26 mouse cellular contexts compared by ENCODE assay signal in genomic region chr2:87515457-87516060, GRCm38 (mm10). TPM values are rescaled to one million over a fixed set of nuclear protein-coding genes. Genes with fewer than 3 reads are reported as not detected.
DNase-seq lines count a peak whose midpoint lies in the region; TF ChIP-seq lines count a peak whose summit lies in the region.
"Had no signal": no experiment of that assay in that cellular context is flagged by ENCODE, and none has a peak within 500 bp of the region (broad histone marks: within the 10 kb centered on the region; RNA-seq: fewer than 3 reads in every experiment).

No protein-coding gene starts in this region.

- H3K9ac ChIP-seq in ES-E14 (ENCODE audit: insufficient read depth, low read depth, low read length, poor library complexity, severe bottlenecking): no peak overlapping the region
- H3K9ac ChIP-seq: embryonic facial prominence, embryonic 13.5 days; embryonic facial prominence, embryonic 15.5 days; forebrain, embryonic 12.5 days had no signal

- intact Hi-C loops in heart, postnatal 14 days (cut with DNase I): no loop called here

- peak; percentile 35 for DNase-seq in heart, adult 11 months
- DNase-seq in heart, postnatal 14 days: no peak
- DNase-seq in ES-E14 (ENCODE audit: low read depth, low spot score) (peak; percentile 56), ZHBTc4 (ENCODE audit: low read depth, low spot score) (peak; percentile 92)
- DNase-seq in kidney, postnatal 25 days: no peak
- DNase-seq in Muller cell, postnatal 12 days (ENCODE audit: inconsistent ontology term): no peak
- DNase-seq: adrenal gland, adult 8-10 months; adrenal gland, postnatal 25 days; B cell, adult 2 months; cerebellum, adult 11 months; cerebellum, adult 18-20 months; cerebellum, adult 8-10 months; cerebellum, adult 9-11 months; cerebellum, postnatal 14 days; cerebellum, postnatal 36 days; embryo, embryonic 11 days had no signal

- no peaks in the 10 kb centered on the region for H3K36me3 ChIP-seq in ES-E14 (ENCODE audit: control insufficient read depth, insufficient read depth, low read length, poor library complexity, severe bottlenecking)
- H3K36me3 ChIP-seq: embryonic facial prominence, embryonic 13.5 days; embryonic facial prominence, embryonic 15.5 days; forebrain, embryonic 10.5 days; forebrain, embryonic 12.5 days had no signal

- H3K27ac ChIP-seq in ES-E14 (ENCODE audit: insufficient read depth, low read depth, low read length, poor library complexity, severe bottlenecking): peak overlapping the region; percentile 79; the same call in 1 of the 2 replicates
- H3K27ac ChIP-seq: embryonic facial prominence, embryonic 13.5 days; embryonic facial prominence, embryonic 15.5 days; forebrain, embryonic 10.5 days; forebrain, embryonic 12.5 days had no signal

- 0 out of 4 replicates have a peak overlapping the region, but pooled peaks of 1 of the 2 experiments have one; percentile 10 for H3K4me3 ChIP-seq in ES-E14 (ENCODE audit: insufficient read depth in 1 of 2, low read depth in 1 of 2, low read length in 2 of 2, poor library complexity in 1 of 2, severe bottlenecking in 1 of 2)
- H3K4me3 ChIP-seq: embryonic facial prominence, embryonic 13.5 days; embryonic facial prominence, embryonic 15.5 days; erythroblast, embryonic 14.5 days; forebrain, embryonic 10.5 days; forebrain, embryonic 12.5 days had no signal

- H3K4me1 ChIP-seq in ES-E14 (ENCODE audit: control insufficient read depth in 2 of 2, insufficient read depth in 2 of 2, low read length in 2 of 2, poor library complexity in 1 of 2): no peaks in the 10 kb centered on the region; a peak in 1 of 4 replicates
- H3K4me1 ChIP-seq: embryonic facial prominence, embryonic 13.5 days; embryonic facial prominence, embryonic 15.5 days; forebrain, embryonic 10.5 days; forebrain, embryonic 12.5 days had no signal

- in situ Hi-C loops in ES-E14 (cut with MboI; ENCODE audit: low sequenced_read_pairs in 2 of 2, unreplicated experiment in 2 of 2): no loop called here

- H3K9me3 ChIP-seq in ES-E14 (ENCODE audit: control insufficient read depth, insufficient read depth, low read depth, low read length): no peaks in the 10 kb centered on the region
- H3K9me3 ChIP-seq: embryonic facial prominence, embryonic 13.5 days; embryonic facial prominence, embryonic 15.5 days had no signal

TF ChIP-seq in ES-E14, 5 proteins besides CTCF, POLR2A, EP300 and RAD21:
- peak; percentile 59 for TF ChIP-seq CHD2 (IDR thresholded peaks at IDR 0.05; ENCODE audit: low read depth, low read length)
- TF ChIP-seq HCFC1 (IDR thresholded peaks at IDR 0.05; ENCODE audit: borderline replicate concordance, insufficient read depth, low read length): no peak
- TF ChIP-seq ZNF384 (IDR thresholded peaks at IDR 0.05; ENCODE audit: low read depth, low read length): peak; percentile 91
TF ChIP-seq in ES-E14: peak in this region for 2.

RNA-seq across cellular contexts. Expression of gene Pramel6, which starts 9.2 kb away (rescaled TPM):
- not detected for total RNA-seq in heart, postnatal 14 days (2021)
- 3.1 and 16.5 TPM in 2 replicates for total RNA-seq in ES-E14 (2012; rRNA removed)
- total RNA-seq: adrenal gland, adult 18-20 months; adrenal gland, adult 8-10 months; adrenal gland, postnatal 25 days; adrenal gland, postnatal 4 days; CH12.LX; common myeloid progenitor, adult 5-6 weeks; MEL had no signal

RNA-seq across cellular contexts. Expression of gene Olfr153, which starts 16.0 kb away (rescaled TPM):
- not detected for total RNA-seq in heart, postnatal 14 days (2021)
- total RNA-seq in ES-E14 (2012; rRNA removed): 1.2 and 1.9 TPM in 2 replicates
- total RNA-seq: adrenal gland, adult 18-20 months; adrenal gland, adult 8-10 months; adrenal gland, postnatal 25 days; adrenal gland, postnatal 4 days; CH12.LX; common myeloid progenitor, adult 5-6 weeks; MEL had no signal

RNA-seq across cellular contexts. Expression of gene Pramel7, which starts 18.7 kb away (rescaled TPM):
- total RNA-seq in heart, postnatal 14 days (2021): not detected
- 2.7 and 9.3 TPM in 2 replicates for total RNA-seq in ES-E14 (2012; rRNA removed)
- total RNA-seq: adrenal gland, adult 18-20 months; adrenal gland, adult 8-10 months; adrenal gland, postnatal 25 days; adrenal gland, postnatal 4 days; CH12.LX; common myeloid progenitor, adult 5-6 weeks; MEL had no signal

RNA-seq across cellular contexts. Expression of gene Olfr1128, which starts 29.8 kb away (rescaled TPM):
- total RNA-seq in heart, postnatal 14 days (2021): not detected
- not detected in 2 replicates for total RNA-seq in ES-E14 (2012; rRNA removed)
- total RNA-seq: adrenal gland, adult 18-20 months; adrenal gland, adult 8-10 months; adrenal gland, postnatal 25 days; adrenal gland, postnatal 4 days; CH12.LX; common myeloid progenitor, adult 5-6 weeks; MEL had no signal

RNA-seq across cellular contexts. Expression of gene Olfr1129, which starts 58.1 kb away (rescaled TPM):
- not detected for total RNA-seq in heart, postnatal 14 days (2021)
- not detected in 2 replicates for total RNA-seq in ES-E14 (2012; rRNA removed)
- total RNA-seq: adrenal gland, adult 18-20 months; adrenal gland, adult 8-10 months; adrenal gland, postnatal 25 days; adrenal gland, postnatal 4 days; CH12.LX; common myeloid progenitor, adult 5-6 weeks; MEL had no signal

Comparison
In these comparisons a context has a peak if more than half of its experiments do, and no peak if none do; other contexts are left out.
1. DNase-seq: peak in heart, adult 11 months (single experiment), ES-E14 (single experiment) and ZHBTc4 (single experiment); none in heart, postnatal 14 days (0 of 2), kidney, postnatal 25 days (0 of 2) and Muller cell, postnatal 12 days (single experiment).